16 mouse cellular contexts compared by ENCODE assay signal in genomic region chr6:137190577-137190976, GRCm38 (mm10). TPM values are rescaled to one million over a fixed set of nuclear protein-coding genes. Genes with fewer than 3 reads are reported as not detected.
"Had no signal": no experiment of that assay in that cellular context is flagged by ENCODE, and none has a peak within 500 bp of the region (broad histone marks: within the 10 kb centered on the region; RNA-seq: fewer than 3 reads in every experiment).

No protein-coding gene starts in this region.

- H3K9me3 ChIP-seq: neural tube, embryonic 15.5 days; stomach, embryonic 15.5 days had no signal

- DNase-seq: retina, postnatal 1 day; right cerebral cortex, adult 18-20 months; right cerebral cortex, postnatal 14 days; right cerebral cortex, postnatal 25 days; right cerebral cortex, postnatal 4 days; spleen, adult 18-20 months; thymus, adult 18-20 months; thymus, adult 2 months; thymus, postnatal 14 days; thymus, postnatal 25 days; thymus, postnatal 36 days; thymus, postnatal 4 days had no signal

- H3K9ac ChIP-seq: neural tube, embryonic 15.5 days; stomach, embryonic 15.5 days had no signal

- H3K27me3 ChIP-seq: neural tube, embryonic 15.5 days; stomach, embryonic 15.5 days had no signal

- H3K27ac ChIP-seq: neural tube, embryonic 15.5 days; stomach, embryonic 15.5 days; stomach, postnatal 0 days had no signal

- H3K4me1 ChIP-seq: stomach, embryonic 15.5 days had no signal

- H3K4me2 ChIP-seq: neural tube, embryonic 15.5 days; stomach, embryonic 15.5 days had no signal

- H3K4me3 ChIP-seq: neural tube, embryonic 15.5 days; stomach, embryonic 15.5 days had no signal

- H3K36me3 ChIP-seq: neural tube, embryonic 15.5 days; stomach, embryonic 15.5 days had no signal

RNA-seq across cellular contexts. Expression of gene Rerg, which starts 20.3 kb away (rescaled TPM):
- total RNA-seq: neutrophil, adult 5-6 weeks had no signal
